In genomic region chr1:79654948-79655347, GRCm38 (mm10) we compare ENCODE assay signal across 26 mouse cellular contexts. TPM values are rescaled to one million over a fixed set of nuclear protein-coding genes. Genes with fewer than 3 reads are reported as not detected.
DNase-seq lines count a peak whose midpoint lies in the region; ATAC-seq and TF ChIP-seq lines count a peak whose summit lies in the region.
"Had no signal": no experiment of that assay in that cellular context is flagged by ENCODE, and none has a peak within 500 bp of the region (broad histone marks: within the 10 kb centered on the region; RNA-seq: fewer than 3 reads in every experiment).

No protein-coding gene starts in this region.

- WGBS in limb, embryonic 13.5 days, result 90% methylated on average over 2 of the region's 2 CpGs
- WGBS in limb, embryonic 10.5 days, result 89% methylated on average over 2 of the region's 2 CpGs
- WGBS in stomach, embryonic 15.5 days, result 90% methylated on average over 2 of the region's 2 CpGs
- WGBS in stomach, postnatal 0 days, result 95% methylated on average over 2 of the region's 2 CpGs

- no peaks in the 10 kb centered on the region for H3K27me3 ChIP-seq in limb, embryonic 13.5 days
- H3K27me3 ChIP-seq in limb, embryonic 10.5 days (ENCODE audit: low read depth, poor library complexity, severe bottlenecking), result no peaks in the 10 kb centered on the region
- H3K27me3 ChIP-seq in stomach, embryonic 15.5 days (replicated peaks), result no peaks in the 10 kb centered on the region
- H3K27me3 ChIP-seq in stomach, postnatal 0 days (ENCODE audit: control insufficient read depth, insufficient read depth, low read length), result no peaks in the 10 kb centered on the region
- H3K27me3 ChIP-seq: CH12.LX; embryonic facial prominence, embryonic 13.5 days; forebrain, embryonic 12.5 days; forebrain, embryonic 15.5 days; hindbrain, embryonic 13.5 days; Patski had no signal

- DNase-seq in limb, embryonic 10.5 days (ENCODE audit: low spot score), result no peak
- no peak for DNase-seq in stomach, postnatal 0 days (ENCODE audit: low spot score)
- DNase-seq in lung, postnatal 36 days, result peak; percentile 39
- no peak for DNase-seq in liver
- DNase-seq: adrenal gland, postnatal 10 days; adrenal gland, postnatal 36 days; B cell, adult 2 months; cerebellum, adult 8-10 months; cerebellum, postnatal 10 days; cerebellum, postnatal 36 days; embryo, embryonic 11 days; gastrocnemius, postnatal 36 days had no signal

- no peak for TF ChIP-seq EP300 in stomach, postnatal 0 days (optimal IDR thresholded peaks at IDR 0.05)

- H3K4me2 ChIP-seq in limb, embryonic 13.5 days (replicated peaks), result no peak overlapping the region
- H3K4me2 ChIP-seq in stomach, embryonic 15.5 days, result no peak overlapping the region
- no peak overlapping the region for H3K4me2 ChIP-seq in stomach, postnatal 0 days (replicated peaks; ENCODE audit: low read depth)
- H3K4me2 ChIP-seq: embryonic facial prominence, embryonic 13.5 days; forebrain, embryonic 12.5 days; forebrain, embryonic 15.5 days; heart, embryonic 11.5 days; hindbrain, embryonic 13.5 days had no signal

- H3K9ac ChIP-seq in limb, embryonic 13.5 days, result no peak overlapping the region
- H3K9ac ChIP-seq in stomach, embryonic 15.5 days, result no peak overlapping the region
- no peak overlapping the region for H3K9ac ChIP-seq in stomach, postnatal 0 days (ENCODE audit: low read length)
- H3K9ac ChIP-seq: embryonic facial prominence, embryonic 13.5 days; forebrain, embryonic 12.5 days; forebrain, embryonic 15.5 days; hindbrain, embryonic 13.5 days had no signal

- peak overlapping the region; percentile 44 for H3K27ac ChIP-seq in limb, embryonic 13.5 days
- no peak overlapping the region for H3K27ac ChIP-seq in limb, embryonic 10.5 days
- H3K27ac ChIP-seq in stomach, embryonic 15.5 days, result no peak overlapping the region
- no peak overlapping the region for H3K27ac ChIP-seq in stomach, postnatal 0 days (replicated peaks)
- H3K27ac ChIP-seq: embryonic facial prominence, embryonic 10.5 days; embryonic facial prominence, embryonic 13.5 days; forebrain, embryonic 12.5 days; forebrain, embryonic 15.5 days; hindbrain, embryonic 10.5 days; hindbrain, embryonic 13.5 days had no signal

- H3K4me3 ChIP-seq in limb, embryonic 13.5 days, result no peak overlapping the region
- no peak overlapping the region for H3K4me3 ChIP-seq in limb, embryonic 10.5 days
- H3K4me3 ChIP-seq in stomach, embryonic 15.5 days (replicated peaks), result no peak overlapping the region
- H3K4me3 ChIP-seq in stomach, postnatal 0 days (ENCODE audit: low read depth, low read length), result no peak overlapping the region
- H3K4me3 ChIP-seq: embryonic facial prominence, embryonic 10.5 days; embryonic facial prominence, embryonic 13.5 days; erythroblast, embryonic 14.5 days; forebrain, embryonic 12.5 days; forebrain, embryonic 15.5 days; hindbrain, embryonic 10.5 days; hindbrain, embryonic 13.5 days had no signal

- no peak for ATAC-seq in limb, embryonic 13.5 days (ENCODE audit: low FRiP score, low read depth)
- ATAC-seq in stomach, embryonic 15.5 days (ENCODE audit: insufficient read depth, low FRiP score, low read depth), result 0 out of 2 replicates have a peak, but pooled peaks have one; percentile 35
- ATAC-seq in stomach, postnatal 0 days (ENCODE audit: low FRiP score, low TSS enrichment), result no peak
- ATAC-seq: forebrain, embryonic 15.5 days; hindbrain, embryonic 16.5 days; Patski had no signal

- no peaks in the 10 kb centered on the region for H3K36me3 ChIP-seq in limb, embryonic 13.5 days
- no peaks in the 10 kb centered on the region for H3K36me3 ChIP-seq in limb, embryonic 10.5 days
- H3K36me3 ChIP-seq in stomach, embryonic 15.5 days, result no peaks in the 10 kb centered on the region
- no peaks in the 10 kb centered on the region for H3K36me3 ChIP-seq in stomach, postnatal 0 days (ENCODE audit: control insufficient read depth, insufficient read depth, low read length)
- H3K36me3 ChIP-seq: embryonic facial prominence, embryonic 10.5 days; embryonic facial prominence, embryonic 13.5 days; forebrain, embryonic 12.5 days; forebrain, embryonic 15.5 days; G1E; hindbrain, embryonic 10.5 days; hindbrain, embryonic 13.5 days had no signal

- no peak for TF ChIP-seq CTCF in stomach, postnatal 0 days (IDR thresholded peaks at IDR 0.05; ENCODE audit: low read depth)

- no peaks in the 10 kb centered on the region for H3K9me3 ChIP-seq in limb, embryonic 13.5 days
- no peaks in the 10 kb centered on the region for H3K9me3 ChIP-seq in limb, embryonic 10.5 days (replicated peaks)
- no peaks in the 10 kb centered on the region for H3K9me3 ChIP-seq in stomach, embryonic 15.5 days
- H3K9me3 ChIP-seq in stomach, postnatal 0 days (ENCODE audit: control insufficient read depth, low read length), result no peaks in the 10 kb centered on the region
- H3K9me3 ChIP-seq: embryonic facial prominence, embryonic 10.5 days; embryonic facial prominence, embryonic 13.5 days; forebrain, embryonic 12.5 days; forebrain, embryonic 15.5 days; G1E; hindbrain, embryonic 10.5 days; hindbrain, embryonic 13.5 days had no signal

- peaks cover 20% of the 10 kb centered on the region for H3K4me1 ChIP-seq in limb, embryonic 13.5 days
- no peaks in the 10 kb centered on the region for H3K4me1 ChIP-seq in limb, embryonic 10.5 days
- no peaks in the 10 kb centered on the region for H3K4me1 ChIP-seq in stomach, embryonic 15.5 days
- H3K4me1 ChIP-seq in stomach, postnatal 0 days (replicated peaks; ENCODE audit: control insufficient read depth, insufficient read depth), result no peaks in the 10 kb centered on the region
- H3K4me1 ChIP-seq: embryonic facial prominence, embryonic 10.5 days; embryonic facial prominence, embryonic 13.5 days; forebrain, embryonic 12.5 days; forebrain, embryonic 15.5 days; hindbrain, embryonic 10.5 days; hindbrain, embryonic 13.5 days had no signal

RNA-seq across cellular contexts. Expression of gene Ap1s3, which starts 16.8 kb away (rescaled TPM):
- polyA plus RNA-seq in limb, embryonic 13.5 days (2015; fragmentation: Nextera tagmentation; extraction: Ambion mirVana), result 0.50 and 0.51 TPM in 2 replicates
- 0.33 and 0.99 TPM in 2 replicates for polyA plus RNA-seq in limb, embryonic 10.5 days (2016; fragmentation: Nextera tagmentation; extraction: Ambion mirVana)
- 0.53 and 0.57 TPM in 2 replicates for polyA plus RNA-seq in stomach, embryonic 15.5 days (2015; fragmentation: Nextera tagmentation; extraction: Ambion mirVana)
- polyA plus RNA-seq in stomach, postnatal 0 days (2015; fragmentation: Nextera tagmentation; extraction: Ambion mirVana), result 0.94 and 1.4 TPM in 2 replicates
- polyA plus RNA-seq: forebrain, embryonic 15.5 days; hindbrain, embryonic 13.5 days had no signal
